Mouse (Mus musculus) midbrain, embryonic 16.5 days (tissue): ENCODE results near the gene Cdkn2d. TPM values are rescaled to one million over a fixed set of nuclear protein-coding genes. Genes with fewer than 3 reads are reported as not detected.

Source experiments
- ATAC-seq: fragments of 200-750 bp; cut with Nextera tagmentation; 2 replicates; pipeline ENCODE4 v1.8.0; 2017; ENCODE audit warnings: moderate TSS enrichment
- H3K27ac ChIP-seq: fragments of 300-500 bp; sonication (generic); 2 replicates; pipeline ENCODE4 v1.5.1; 2014; ENCODE audit warnings: mild to moderate bottlenecking, low read length, mixed read lengths
- H3K27me3 ChIP-seq: fragments of 300-500 bp; sonication (generic); 2 replicates; pipeline ENCODE4 v1.6.1; 2014; ENCODE audit warnings: low read depth, low read length, mixed read lengths; ENCODE audit not compliant: control insufficient read depth, insufficient read depth
- H3K36me3 ChIP-seq: fragments of 300-500 bp; sonication (generic); 2 replicates; pipeline ENCODE4 v1.6.1; 2014; ENCODE audit warnings: mild to moderate bottlenecking, low read length, moderate library complexity, mixed read lengths; ENCODE audit not compliant: control insufficient read depth, insufficient read depth
- H3K4me1 ChIP-seq: fragments of 300-500 bp; sonication (generic); 2 replicates; pipeline ENCODE4 v1.6.1; 2014; ENCODE audit warnings: mild to moderate bottlenecking, low read length, mixed read lengths; ENCODE audit not compliant: control insufficient read depth, insufficient read depth
- H3K4me2 ChIP-seq: fragments of 300-500 bp; sonication (generic); 2 replicates; pipeline ENCODE4 v1.6.1; 2014; ENCODE audit warnings: mild to moderate bottlenecking, low read length, mixed read lengths
- H3K4me3 ChIP-seq: fragments of 300-500 bp; sonication (generic); 2 replicates; pipeline ENCODE4 v1.5.1; 2014; ENCODE audit warnings: low read depth, mild to moderate bottlenecking, low read length, moderate library complexity, mixed read lengths
- H3K9ac ChIP-seq: fragments of 300-500 bp; sonication (generic); 2 replicates; pipeline ENCODE4 v1.6.1; 2014; ENCODE audit warnings: low read depth, low read length, mixed read lengths
- H3K9me3 ChIP-seq: fragments of 300-500 bp; sonication (generic); replicated peaks from 2 replicates; pipeline ENCODE4 v1.6.1; 2014; ENCODE audit warnings: mild to moderate bottlenecking, low read length, mixed read lengths; ENCODE audit not compliant: control insufficient read depth, poor library complexity, severe bottlenecking
- WGBS: fragments of 180-500 bp; shearing (Covaris S2); extraction: QIAGEN DNeasy Blood & Tissue Kit; methylation state at CpG from one replicate; pipeline ENCODE4 v1.1.7; 2014; 5-methylcytosine and 5-hydroxymethylcytosine counted together
- polyA plus RNA-seq: library from polyadenylated mRNA; unstranded; fragments of >200 nt; fragmentation: Nextera tagmentation; extraction: Ambion mirVana; gene quantifications from 2 replicates; pipeline ENCODE4 v1.2.1, GENCODE M21; 2015

Cdkn2d gene
- polyA plus RNA-seq, 1 experiment from 2014 or later = 117 TPM

DNA sequence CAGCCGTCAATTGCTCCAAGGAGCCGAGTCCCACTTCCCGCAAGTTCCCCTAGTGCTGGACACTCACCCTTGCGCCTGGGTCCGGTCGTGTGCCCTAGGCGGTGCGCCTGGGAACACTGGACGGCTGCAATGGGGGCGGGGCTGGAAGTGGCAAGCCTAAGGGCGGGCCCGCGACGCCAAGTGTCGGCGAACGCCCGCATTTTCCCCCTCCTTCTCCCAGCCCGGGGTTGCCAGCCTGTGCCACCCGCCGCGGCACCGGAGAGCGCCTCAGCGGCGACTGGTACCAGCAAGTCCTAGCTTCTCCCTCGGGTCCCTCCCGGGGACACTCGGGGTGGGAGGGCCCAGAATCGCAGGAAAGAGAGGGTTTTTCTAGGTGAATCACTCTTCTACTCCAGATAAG is 42.9 kb downstream of the Cdkn2d start, which contains the start of gene S1pr5:
TSS of gene S1pr5 (minus strand) at position 118 of the 400 bp plus-strand sequence.
- peak within 1 kb of the TSS; percentile 21; the same call in 1 of the 2 replicates for H3K4me2 ChIP-seq
- H3K9me3 ChIP-seq = no peaks in the 10 kb centered on the region
- H3K9ac ChIP-seq = 0 out of 2 replicates have a peak within 1 kb of the TSS, but pooled peaks have one; percentile 20
- no peak within 1 kb of the TSS for H3K4me3 ChIP-seq
- peaks cover 18% of the 10 kb centered on the region; the same call in 1 of the 2 replicates for H3K4me1 ChIP-seq
- whole genome bisulfite sequencing = 1% methylated on average over 25 of the region's 30 CpGs
- no peak within 1 kb of the TSS for H3K27ac ChIP-seq
- no peaks in the 10 kb centered on the region for H3K36me3 ChIP-seq
- H3K27me3 ChIP-seq = peaks cover 60% of the 10 kb centered on the region
- no peak for ATAC-seq

GRCm38 (mm10) chr9:21246342-21246741 is 44.9 kb downstream of the Cdkn2d start:
- 67% methylated on average over 1 of the region's 1 CpGs for WGBS
- Histone ChIP-seq H3K4me1 (peaks cover 18% of the 10 kb centered on the region; the same call in 1 of the 2 replicates), H3K27ac (no peak overlapping the region), H3K4me3 (no peak overlapping the region), H3K4me2 (no peak overlapping the region), H3K9me3 (no peaks in the 10 kb centered on the region), H3K27me3 (peaks cover 68% of the 10 kb centered on the region), H3K36me3 (no peaks in the 10 kb centered on the region), H3K9ac (no peak overlapping the region)
- no peak for ATAC-seq

DNA sequence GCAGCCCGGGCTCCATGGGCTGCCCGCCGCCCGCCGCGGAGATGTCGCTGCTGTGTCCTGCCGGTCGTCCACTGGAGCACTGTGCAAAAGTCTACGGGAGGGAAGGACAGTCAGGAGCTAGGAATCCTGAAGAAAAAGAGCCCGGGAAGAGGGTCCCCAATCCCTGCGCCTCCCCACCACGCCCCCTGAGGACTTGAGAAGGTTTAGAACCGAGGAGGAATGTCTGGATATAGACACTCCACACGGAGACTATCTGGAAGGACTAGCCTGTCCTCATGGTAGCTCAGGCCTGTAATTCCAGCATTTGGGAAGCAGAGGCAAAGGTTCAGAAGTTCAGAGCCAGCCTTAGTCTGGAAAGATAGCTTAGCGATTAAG is 46.1 kb downstream of the Cdkn2d start:
- Histone ChIP-seq H3K27me3 (peaks cover 64% of the 10 kb centered on the region), H3K27ac (peak overlapping the region; percentile 60; the same call in 1 of the 2 replicates), H3K9ac (peak overlapping the region; percentile 64), H3K4me1 (peaks cover 18% of the 10 kb centered on the region; the same call in 1 of the 2 replicates), H3K9me3 (no peaks in the 10 kb centered on the region), H3K4me2 (peak overlapping the region; percentile 76), H3K4me3 (peak overlapping the region; percentile 45), H3K36me3 (no peaks in the 10 kb centered on the region)
- ATAC-seq = no peak; the same call in 1 of the 2 replicates
- 2% methylated on average over 14 of the region's 16 CpGs for WGBS

- Histone ChIP-seq H3K4me2 (peak overlapping the region; percentile 76), H3K36me3 (no peaks in the 10 kb centered on the region), H3K4me3 (peak overlapping the region; percentile 45), H3K27ac (peak overlapping the region; percentile 60), H3K4me1 (peaks cover 18% of the 10 kb centered on the region; the same call in 1 of the 2 replicates), H3K27me3 (peaks cover 59% of the 10 kb centered on the region), H3K9me3 (no peaks in the 10 kb centered on the region), H3K9ac (peak overlapping the region; percentile 64)
- ATAC-seq = peak; percentile 61
- under 1% methylated on average over 65 of the region's 72 CpGs for WGBS
Observed at GRCm38 (mm10) chr9:21244428-21245112, 46.6 kb downstream of the Cdkn2d start.

DNA sequence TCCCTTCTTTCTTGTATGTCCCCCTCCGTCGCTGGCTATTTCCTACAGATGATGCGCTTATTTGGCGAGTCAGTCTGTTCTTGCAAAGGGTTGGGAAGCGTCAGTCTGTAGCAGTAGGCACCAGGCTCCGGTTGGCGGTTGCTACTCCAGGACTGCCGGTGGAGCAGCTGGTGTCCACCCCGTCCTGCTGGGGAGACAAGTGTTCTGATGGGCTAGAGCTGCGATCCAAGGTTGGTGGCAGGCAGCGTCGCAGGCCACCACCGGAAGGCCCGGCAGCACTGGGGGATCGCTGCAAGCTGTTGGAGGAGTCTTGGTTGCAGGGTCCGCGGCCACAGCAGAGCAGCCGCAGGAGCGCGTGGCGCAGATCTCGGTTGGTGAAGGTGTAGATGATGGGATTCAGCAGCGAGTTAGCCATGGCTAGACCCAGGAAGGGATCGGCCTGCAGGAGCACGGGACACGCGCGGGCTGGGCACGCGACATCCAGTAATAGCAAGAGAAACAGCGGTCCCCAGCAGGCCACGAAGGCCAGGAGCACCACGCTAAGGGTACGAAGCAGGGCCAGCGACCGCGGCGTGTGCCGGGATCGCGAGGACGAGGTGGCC is 47.3 kb downstream of the Cdkn2d start:
- no peak for ATAC-seq
- H3K9me3 ChIP-seq = no peaks in the 10 kb centered on the region
- peak overlapping the region; percentile 76 for H3K4me2 ChIP-seq
- 3% methylated on average over 42 of the region's 42 CpGs for WGBS
- peaks cover 52% of the 10 kb centered on the region for H3K27me3 ChIP-seq
- H3K9ac ChIP-seq = peak overlapping the region; percentile 64
- H3K4me1 ChIP-seq = peaks cover 18% of the 10 kb centered on the region; the same call in 1 of the 2 replicates
- H3K27ac ChIP-seq = peak overlapping the region; percentile 60; the same call in 1 of the 2 replicates
- H3K36me3 ChIP-seq = no peaks in the 10 kb centered on the region
- H3K4me3 ChIP-seq = peak overlapping the region; percentile 45

GRCm38 (mm10) chr9:21241343-21241742 is 49.9 kb downstream of the Cdkn2d start:
- Histone ChIP-seq H3K4me3 (no peak overlapping the region), H3K27ac (no peak overlapping the region)

GRCm38 (mm10) chr9:21239465-21239848 is 51.8 kb downstream of the Cdkn2d start:
- WGBS = 36% methylated on average over 4 of the region's 4 CpGs
- Histone ChIP-seq H3K27me3 (peaks cover 18% of the 10 kb centered on the region), H3K9me3 (no peaks in the 10 kb centered on the region), H3K9ac (no peak overlapping the region), H3K4me1 (peaks cover 22% of the 10 kb centered on the region), H3K4me2 (peak overlapping the region; percentile 78), H3K27ac (no peak overlapping the region; the same call in 1 of the 2 replicates), H3K4me3 (peak overlapping the region; percentile 82), H3K36me3 (no peaks in the 10 kb centered on the region)
- ATAC-seq = no peak

More at GRCm38 (mm10) chr9:21241343-21241742, 49.9 kb downstream of the Cdkn2d start:
- no peak for ATAC-seq
- Histone ChIP-seq H3K27me3 (peaks cover 32% of the 10 kb centered on the region), H3K4me1 (peaks cover 31% of the 10 kb centered on the region), H3K9me3 (no peaks in the 10 kb centered on the region), H3K9ac (no peak overlapping the region), H3K4me2 (no peak overlapping the region), H3K36me3 (no peaks in the 10 kb centered on the region)
- WGBS = 4% methylated on average over 11 of the region's 11 CpGs

- Histone ChIP-seq H3K36me3 (peaks cover 3% of the 10 kb centered on the region; the same call in 1 of the 2 replicates), H3K27ac (peak within 1 kb of the TSS; percentile 90), H3K4me2 (peak within 1 kb of the TSS; percentile 78), H3K4me1 (peaks cover 17% of the 10 kb centered on the region), H3K9me3 (no peaks in the 10 kb centered on the region), H3K4me3 (peak within 1 kb of the TSS; percentile 82), H3K9ac (peak within 1 kb of the TSS; percentile 99), H3K27me3 (peaks cover 13% of the 10 kb centered on the region)
- under 1% methylated on average over 62 of the region's 90 CpGs for WGBS
- ATAC-seq = peak; percentile 81
Observed at GRCm38 (mm10) chr9:21238733-21239464, 52.3 kb downstream of the Cdkn2d start, which contains the start of gene Keap1. Gene Keap1 (minus strand): TSS chr9:21239361.
